Mouse (Mus musculus): ENCODE results near the gene Ankrd6.

Ankrd6 gene

DNA sequence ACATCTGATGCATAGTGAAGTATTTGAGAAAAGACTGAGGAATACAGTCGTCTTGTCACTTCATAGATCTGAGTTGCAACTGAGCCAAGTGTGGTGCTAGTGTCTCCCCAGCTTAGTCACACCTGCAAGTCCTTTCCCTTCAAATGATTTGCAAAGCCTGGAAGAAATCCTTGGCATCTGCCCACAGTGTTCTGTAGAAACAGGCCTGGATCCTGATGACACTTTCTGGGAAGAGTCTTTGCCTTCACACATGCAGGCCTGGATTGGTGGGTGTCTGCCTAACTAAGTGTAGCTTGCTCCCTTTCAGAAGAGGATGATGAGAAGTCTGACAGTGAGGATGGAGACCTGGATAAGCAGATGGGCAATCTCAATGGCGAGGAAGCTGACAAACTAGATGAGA is 193.2 kb downstream of the Ankrd6 start:
- no peak for DNase-seq

Data from lung, postnatal 36 days (tissue).